Mouse (Mus musculus) C2C12 (cell line): ENCODE measurements around the gene Guca2a.

ENCODE experiments used
- CEBPB ChIP-seq: IDR thresholded peaks from one replicate; pipeline ENCODE4 v1.6.1; 2011; ENCODE audit warnings: low read depth, mild to moderate bottlenecking, control low read depth, moderate library complexity
- CTCF ChIP-seq: IDR thresholded peaks from one replicate; pipeline ENCODE4 v1.5.1; 2011; ENCODE audit not compliant: control insufficient read depth, insufficient read depth, insufficient read length
- FOSL1 ChIP-seq: IDR thresholded peaks from one replicate; pipeline ENCODE4 v1.8.0; 2011; ENCODE audit warnings: mild to moderate bottlenecking, low read length; ENCODE audit not compliant: poor library complexity, insufficient read depth, severe bottlenecking
- MAX ChIP-seq: IDR thresholded peaks from one replicate; pipeline ENCODE4 v1.6.1; 2011; ENCODE audit warnings: mild to moderate bottlenecking, control low read depth
- MYOD1 ChIP-seq: IDR thresholded peaks from one replicate; pipeline ENCODE4 v1.6.1; 2011; ENCODE audit warnings: low read depth; ENCODE audit not compliant: control insufficient read depth, insufficient read length
- MYOG ChIP-seq: IDR thresholded peaks from one replicate; pipeline ENCODE4 v1.6.1; 2011; ENCODE audit not compliant: control insufficient read depth, insufficient read length; ENCODE audit errors: extremely low read depth
- USF1 ChIP-seq: IDR thresholded peaks from one replicate; pipeline ENCODE4 v1.6.1; 2011; ENCODE audit warnings: low read depth, mild to moderate bottlenecking, control low read depth, moderate library complexity

DNA sequence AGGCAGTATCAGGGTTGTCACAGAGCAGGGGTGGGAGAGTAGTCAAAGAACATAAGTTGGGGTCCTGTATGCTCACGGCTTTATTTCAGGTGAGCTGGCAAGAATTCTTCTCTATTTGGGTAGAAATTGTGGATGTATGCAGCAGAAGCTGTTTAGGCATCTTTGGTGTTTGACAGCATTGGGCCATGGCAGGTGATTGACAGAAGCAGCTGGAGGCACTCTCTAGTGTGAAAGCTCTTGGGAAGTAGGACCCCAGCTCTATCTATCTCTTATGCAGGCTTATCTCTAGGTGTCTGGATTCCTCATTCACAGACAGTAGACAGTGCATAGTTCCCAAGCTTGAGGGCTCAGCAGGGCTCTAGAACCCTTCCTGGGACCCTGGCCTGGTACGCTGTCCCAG is 48.2 kb downstream of the Guca2a start:
- TF ChIP-seq CTCF (no peak), CEBPB (no peak), MYOG (no peak), USF1 (no peak), MAX (no peak), MYOD1 (peak; percentile 66), FOSL1 (no peak)
